Mouse (Mus musculus): ENCODE measurements around the gene Foxp4. TPM values are rescaled to one million over a fixed set of nuclear protein-coding genes. Genes with fewer than 3 reads are reported as not detected.

Gene Foxp4
- polyA plus RNA-seq, 1 experiment = 29.5 TPM

GRCm38 (mm10) chr17:47900716-47901115 lies 23.7 kb downstream of the Foxp4 start:
- Histone ChIP-seq H3K4me1 (ENCODE audit: control insufficient read depth, insufficient read depth, low read length) (no peaks in the 10 kb centered on the region), H3K27ac (ENCODE audit: insufficient read depth, low read length) (no peak overlapping the region), H3K4me3 (ENCODE audit: insufficient read depth, low read length) (no peak overlapping the region)
- TF ChIP-seq POLR2A (IDR thresholded peaks at IDR 0.05; ENCODE audit: low read depth, low read length) = no peak
- no peak for TF ChIP-seq CTCF (IDR thresholded peaks at IDR 0.05; ENCODE audit: borderline replicate concordance, insufficient read depth, low read length)

GRCm38 (mm10) chr17:47899156-47899555 lies 25.3 kb downstream of the Foxp4 start:
- Histone ChIP-seq H3K4me1 (ENCODE audit: control insufficient read depth, insufficient read depth, low read length) (no peaks in the 10 kb centered on the region), H3K27ac (ENCODE audit: insufficient read depth, low read length) (no peak overlapping the region), H3K4me3 (ENCODE audit: insufficient read depth, low read length) (no peak overlapping the region)
- TF ChIP-seq CTCF (IDR thresholded peaks at IDR 0.05; ENCODE audit: borderline replicate concordance, insufficient read depth, low read length) = no peak
- TF ChIP-seq POLR2A (IDR thresholded peaks at IDR 0.05; ENCODE audit: low read depth, low read length) = no peak

- Histone ChIP-seq H3K4me3 (ENCODE audit: insufficient read depth, low read length) (no peak overlapping the region), H3K4me1 (ENCODE audit: control insufficient read depth, insufficient read depth, low read length) (no peaks in the 10 kb centered on the region), H3K27ac (ENCODE audit: insufficient read depth, low read length) (no peak overlapping the region)
- no peak for TF ChIP-seq POLR2A (IDR thresholded peaks at IDR 0.05; ENCODE audit: low read depth, low read length)
- TF ChIP-seq CTCF (IDR thresholded peaks at IDR 0.05; ENCODE audit: borderline replicate concordance, insufficient read depth, low read length) = no peak
These were observed 26.3 kb downstream of the Foxp4 start for GRCm38 (mm10) chr17:47897956-47898752.

GRCm38 (mm10) chr17:47889727-47890126 lies 34.7 kb downstream of the Foxp4 start:
- Histone ChIP-seq H3K4me3 (ENCODE audit: insufficient read depth, low read length) (no peak overlapping the region), H3K4me1 (ENCODE audit: control insufficient read depth, insufficient read depth, low read length) (0 out of 2 replicates have a peak, but pooled peaks cover 3% of the 10 kb centered on the region), H3K27ac (ENCODE audit: insufficient read depth, low read length) (no peak overlapping the region)
- TF ChIP-seq POLR2A (IDR thresholded peaks at IDR 0.05; ENCODE audit: low read depth, low read length) (no peak), CTCF (IDR thresholded peaks at IDR 0.05; ENCODE audit: borderline replicate concordance, insufficient read depth, low read length) (no peak)

GRCm38 (mm10) chr17:47889267-47889666 lies 35.2 kb downstream of the Foxp4 start:
- no peak overlapping the region for H3K27ac ChIP-seq (ENCODE audit: insufficient read depth, low read length)
- TF ChIP-seq CTCF (IDR thresholded peaks at IDR 0.05; ENCODE audit: borderline replicate concordance, insufficient read depth, low read length) = no peak
- TF ChIP-seq POLR2A (IDR thresholded peaks at IDR 0.05; ENCODE audit: low read depth, low read length) = no peak
- H3K4me3 ChIP-seq (ENCODE audit: insufficient read depth, low read length) = no peak overlapping the region
- 0 out of 2 replicates have a peak, but pooled peaks cover 3% of the 10 kb centered on the region for H3K4me1 ChIP-seq (ENCODE audit: control insufficient read depth, insufficient read depth, low read length)

GRCm38 (mm10) chr17:47888641-47889040 lies 35.8 kb downstream of the Foxp4 start:
- TF ChIP-seq POLR2A (IDR thresholded peaks at IDR 0.05; ENCODE audit: low read depth, low read length) (no peak), CTCF (IDR thresholded peaks at IDR 0.05; ENCODE audit: borderline replicate concordance, insufficient read depth, low read length) (no peak)
- Histone ChIP-seq H3K4me1 (ENCODE audit: control insufficient read depth, insufficient read depth, low read length) (0 out of 2 replicates have a peak, but pooled peaks cover 3% of the 10 kb centered on the region), H3K27ac (ENCODE audit: insufficient read depth, low read length) (no peak overlapping the region), H3K4me3 (ENCODE audit: insufficient read depth, low read length) (no peak overlapping the region)

- TF ChIP-seq CTCF (IDR thresholded peaks at IDR 0.05; ENCODE audit: borderline replicate concordance, insufficient read depth, low read length) (no peak), POLR2A (IDR thresholded peaks at IDR 0.05; ENCODE audit: low read depth, low read length) (no peak)
- H3K4me3 ChIP-seq (ENCODE audit: insufficient read depth, low read length) = no peak overlapping the region
- H3K4me1 ChIP-seq (ENCODE audit: control insufficient read depth, insufficient read depth, low read length) = 0 out of 2 replicates have a peak, but pooled peaks cover 3% of the 10 kb centered on the region
- no peak overlapping the region for H3K27ac ChIP-seq (ENCODE audit: insufficient read depth, low read length)
These were observed 36.3 kb downstream of the Foxp4 start for GRCm38 (mm10) chr17:47888155-47888455.

GRCm38 (mm10) chr17:47887381-47888154 lies 36.9 kb downstream of the Foxp4 start:
- TF ChIP-seq CTCF (IDR thresholded peaks at IDR 0.05; ENCODE audit: borderline replicate concordance, insufficient read depth, low read length) = no peak
- H3K4me3 ChIP-seq (ENCODE audit: insufficient read depth, low read length) = no peak overlapping the region
- 0 out of 2 replicates have a peak, but pooled peaks cover 3% of the 10 kb centered on the region for H3K4me1 ChIP-seq (ENCODE audit: control insufficient read depth, insufficient read depth, low read length)
- H3K27ac ChIP-seq (ENCODE audit: insufficient read depth, low read length) = no peak overlapping the region

GRCm38 (mm10) chr17:47883099-47883498 lies 41.3 kb downstream of the Foxp4 start:
- peaks cover 11% of the 10 kb centered on the region for H3K4me1 ChIP-seq (ENCODE audit: control insufficient read depth, insufficient read depth, low read length)
- H3K4me3 ChIP-seq (ENCODE audit: insufficient read depth, low read length) = no peak overlapping the region
- H3K27ac ChIP-seq (ENCODE audit: insufficient read depth, low read length) = no peak overlapping the region
- TF ChIP-seq CTCF (IDR thresholded peaks at IDR 0.05; ENCODE audit: borderline replicate concordance, insufficient read depth, low read length) (no peak), POLR2A (IDR thresholded peaks at IDR 0.05; ENCODE audit: low read depth, low read length) (no peak)

GRCm38 (mm10) chr17:47881330-47881729 lies 43.1 kb downstream of the Foxp4 start:
- no peak overlapping the region for H3K4me3 ChIP-seq (ENCODE audit: insufficient read depth, low read length)
- no peak overlapping the region for H3K27ac ChIP-seq (ENCODE audit: insufficient read depth, low read length)
- H3K4me1 ChIP-seq (ENCODE audit: control insufficient read depth, insufficient read depth, low read length) = peaks cover 8% of the 10 kb centered on the region
- TF ChIP-seq CTCF (IDR thresholded peaks at IDR 0.05; ENCODE audit: borderline replicate concordance, insufficient read depth, low read length) = no peak

Data from embryonic fibroblast, embryonic 13.5 days (primary cell).